Mouse (Mus musculus) mouse embryonic stem cell (cell line): ENCODE data around the gene Alyref2.

ENCODE experiments used
- in situ Hi-C, 2 experiments: fragments of 300-500 bp; cut with MboI; formaldehyde crosslinking; loops; 1 replicate in 1 of 2; 3 replicates in 1 of 2; pipeline ENCODE4 v1.14.3; 2019 to 2020; ENCODE audit warnings: low sequenced_read_pairs in 2 of 2, low pct_unique_long_range_greater_than_20kb in 1 of 2, mixed read lengths in 1 of 2; ENCODE audit not compliant: unreplicated experiment in 1 of 2

Alyref2 gene

GRCm38 (mm10) chr1:171503250-171503591, at the start of gene Alyref2:
Alyref2 (plus strand) TSS chr1:171503478.
- in situ Hi-C loops: no loop called here

- in situ Hi-C loops: no loop called here
These were observed 48.4 kb upstream of the Alyref2 start for GRCm38 (mm10) chr1:171454926-171455325.

- in situ Hi-C loops: no loop called here
These were observed 45.7 kb upstream of the Alyref2 start for GRCm38 (mm10) chr1:171457568-171457967.

- in situ Hi-C loops: no loop called here
These were observed 43.5 kb upstream of the Alyref2 start for GRCm38 (mm10) chr1:171459791-171460190.

GRCm38 (mm10) chr1:171460551-171461503, 42.5 kb upstream of the Alyref2 start:
- in situ Hi-C loops: no loop called here

- in situ Hi-C loops: no loop called here
These were observed 40.1 kb upstream of the Alyref2 start for GRCm38 (mm10) chr1:171463133-171463532.

- in situ Hi-C loops: no loop called here
These were observed 37.4 kb upstream of the Alyref2 start for GRCm38 (mm10) chr1:171465749-171466412.

GRCm38 (mm10) chr1:171466565-171466964, 36.7 kb upstream of the Alyref2 start:
- in situ Hi-C loops: no loop called here

- in situ Hi-C loops: loop anchor here (10.0 kb wide), 1 partner anchor 105 kb away; the partner anchor contains the start of gene Klhdc9 (in 2 of the 2)
These were observed 33.6 kb upstream of the Alyref2 start for GRCm38 (mm10) chr1:171469678-171470077.

- in situ Hi-C loops: loop anchor here (10.0 kb wide), 1 partner anchor 106 kb away; the partner anchor contains the start of gene Klhdc9 (in 2 of the 2)
These were observed 32.9 kb upstream of the Alyref2 start for GRCm38 (mm10) chr1:171470371-171470871.

- in situ Hi-C loops: loop anchor here (10.0 kb wide), 1 partner anchor 106 kb away; the partner anchor contains the start of gene Klhdc9 (in 2 of the 2)
These were observed 32.4 kb upstream of the Alyref2 start for GRCm38 (mm10) chr1:171470896-171471295.

GRCm38 (mm10) chr1:171471452-171471851, 31.8 kb upstream of the Alyref2 start:
- in situ Hi-C loops: loop anchor here (10.0 kb wide), 1 partner anchor 107 kb away; the partner anchor contains the start of gene Klhdc9 (in 2 of the 2)

- in situ Hi-C loops: loop anchor here (10.0 kb wide), 1 partner anchor 107 kb away; the partner anchor contains the start of gene Klhdc9 (in 2 of the 2)
These were observed 31.3 kb upstream of the Alyref2 start for GRCm38 (mm10) chr1:171471941-171472340.

- in situ Hi-C loops: loop anchor here (10.0 kb wide), 1 partner anchor 109 kb away; the partner anchor contains the start of gene Klhdc9 (in 2 of the 2)
These were observed 29.8 kb upstream of the Alyref2 start for GRCm38 (mm10) chr1:171473506-171473905.

- in situ Hi-C loops: loop anchor here (10.0 kb wide), 1 partner anchor 109 kb away; the partner anchor contains the start of gene Klhdc9 (in 2 of the 2)
These were observed 29.2 kb upstream of the Alyref2 start for GRCm38 (mm10) chr1:171473920-171474640.

- in situ Hi-C loops: loop anchor here (10.0 kb wide), 1 partner anchor 112 kb away; the partner anchor contains the start of gene Klhdc9 (in 2 of the 2)
These were observed 26.2 kb upstream of the Alyref2 start for GRCm38 (mm10) chr1:171477123-171477522.

GRCm38 (mm10) chr1:171477758-171478545, 25.3 kb upstream of the Alyref2 start:
- in situ Hi-C loops: loop anchor here (10.0 kb wide), 1 partner anchor 113 kb away; the partner anchor contains the start of gene Klhdc9 (in 2 of the 2)
